Mouse (Mus musculus) spleen, adult 2 months (tissue): ENCODE measurements at regions not wholly inside any gene's neighbourhood (a gene's known extent, or its start where the extent isn't known, plus 50 kb on each side); places are given as distances from the start of the nearest gene placed in this dataset.

ENCODE experiments used
- CTCF ChIP-seq: fragments of 200-500 bp; IDR thresholded peaks from 2 replicates; pipeline ENCODE4 v1.5.1; 2011; ENCODE audit warnings: mild to moderate bottlenecking, inconsistent platforms; ENCODE audit not compliant: insufficient read depth, insufficient read length, insufficient replicate concordance; ENCODE audit errors: extremely low read depth
- POLR2A ChIP-seq: fragments of 200-500 bp; IDR thresholded peaks from 2 replicates; pipeline ENCODE4 v1.6.1; 2011; ENCODE audit warnings: low read depth, low read length, inconsistent platforms

DNA sequence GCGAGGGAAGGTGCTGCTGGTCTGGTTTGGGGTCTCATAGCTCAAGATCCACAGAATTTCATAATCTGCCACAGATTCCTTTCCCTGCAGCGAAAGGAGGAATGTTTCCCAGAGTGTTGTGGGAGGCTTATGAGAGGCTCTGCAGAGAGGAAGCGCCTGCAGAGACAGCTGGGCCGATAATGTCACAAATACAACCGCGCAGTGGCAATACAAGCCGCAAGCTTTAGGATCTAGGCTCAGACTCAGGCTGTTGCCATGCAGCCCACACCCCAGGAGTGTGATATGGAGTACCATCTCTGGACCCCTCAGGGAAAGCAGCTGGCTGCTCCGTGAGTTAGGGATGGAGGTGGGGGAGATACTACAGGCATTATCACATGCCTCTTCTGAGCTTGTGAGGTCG lies 130.2 kb downstream of the Tex29 start:
- no peak for TF ChIP-seq CTCF
- no peak for TF ChIP-seq POLR2A
